Mouse (Mus musculus) MEL (cell line): ENCODE results near the gene Slc7a5.

Source experiments
- CHD2 ChIP-seq: IDR thresholded peaks from 2 replicates; pipeline ENCODE4 v1.6.1; 2011; ENCODE audit warnings: low read length, improper control_type of control experiment
- CTCF ChIP-seq, 3 experiments: IDR thresholded peaks in 2 of 3; conservative IDR thresholded peaks in 1 of 3; 2 replicates each; pipeline ENCODE4 v1.5.1; 2011 to 2012; ENCODE audit warnings: low read length in 3 of 3, low read depth in 2 of 3, mild to moderate bottlenecking in 2 of 3, improper control_type of control experiment in 1 of 3, inconsistent platforms in 1 of 3, mixed read lengths in 1 of 3, moderate library complexity in 1 of 3; ENCODE audit not compliant: control insufficient read depth in 1 of 3, insufficient read depth in 1 of 3, poor library complexity in 1 of 3, severe bottlenecking in 1 of 3
- POLR2A ChIP-seq, 2 experiments: IDR thresholded peaks; 2 replicates each; pipeline ENCODE4 v1.6.1; 2011 to 2012; ENCODE audit warnings: low read length in 2 of 2, mild to moderate bottlenecking in 2 of 2, control low read depth in 1 of 2, improper control_type of control experiment in 1 of 2, low read depth in 1 of 2, moderate library complexity in 1 of 2; ENCODE audit not compliant: control insufficient read depth in 1 of 2, insufficient read depth in 1 of 2, poor library complexity in 1 of 2
- RAD21 ChIP-seq: IDR thresholded peaks from 2 replicates; pipeline ENCODE4 v1.6.1; 2011; ENCODE audit warnings: mild to moderate bottlenecking, low read depth, low read length, improper control_type of control experiment
- SMC3 ChIP-seq: IDR thresholded peaks from 2 replicates; pipeline ENCODE4 v1.6.1; 2011; ENCODE audit warnings: low read depth, low read length, improper control_type of control experiment

GRCm38 (mm10) chr8:121849303-121849702 is 58.2 kb downstream of the Slc7a5 start:
- TF ChIP-seq CTCF (IDR thresholded peaks at IDR 0.05 in 2 of 3, conservative IDR thresholded peaks at IDR 0.05 in 1 of 3; ENCODE audit: control insufficient read depth in 1 of 3, insufficient read depth in 1 of 3, low read depth in 2 of 3, low read length in 3 of 3, poor library complexity in 1 of 3, severe bottlenecking in 1 of 3), result no peak
- TF ChIP-seq POLR2A (IDR thresholded peaks at IDR 0.05; ENCODE audit: control insufficient read depth in 1 of 2, insufficient read depth in 1 of 2, low read depth in 1 of 2, low read length in 2 of 2, poor library complexity in 1 of 2), result no peak
- TF ChIP-seq RAD21, result no peak
- no peak for TF ChIP-seq CHD2
- TF ChIP-seq SMC3, result no peak
